Mouse (Mus musculus): ENCODE measurements around the gene Gm8229.
"Not testable (repeated sequence)": the region's sequence is repeated elsewhere in the genome, so short reads cannot be mapped to it uniquely, and the experiment has no call there.

DNA sequence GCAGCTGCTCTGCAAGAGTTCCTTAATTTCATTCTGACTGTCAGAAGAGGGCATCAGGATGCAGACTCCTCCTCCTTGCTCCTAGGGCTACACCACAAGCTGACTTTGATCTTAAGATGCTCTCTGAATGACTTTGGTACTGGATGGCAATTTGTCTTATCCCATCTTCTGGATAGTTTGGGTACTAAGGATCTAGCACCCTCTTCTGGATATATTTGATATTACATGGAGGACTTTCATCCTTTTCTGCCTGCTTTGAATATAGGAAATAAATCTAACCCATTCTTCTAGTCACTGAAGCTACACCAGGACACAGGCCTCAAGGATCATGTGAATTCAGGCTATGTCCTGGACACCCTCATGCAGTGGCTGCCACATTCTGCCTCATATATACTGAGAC is 2.9 kb upstream of the Gm8229 start:
- TF ChIP-seq GATA1, TAL1 (IDR thresholded peaks at IDR 0.05; ENCODE audit: low read length): not testable (repeated sequence)
